Mouse (Mus musculus) kidney, adult 18-20 months (tissue): ENCODE measurements around the gene Rad54l2.

Experiments used
- DNase-seq: peaks from one replicate; pipeline ENCODE4 v3.0.0; 2021

The Rad54l2 gene

GRCm38 (mm10) chr9:106673860-106674259 lies 115.1 kb downstream of the Rad54l2 start:
- no peak for DNase-seq

GRCm38 (mm10) chr9:106664856-106665255 lies 124.1 kb downstream of the Rad54l2 start:
- DNase-seq, result no peak

GRCm38 (mm10) chr9:106664433-106664832 lies 124.6 kb downstream of the Rad54l2 start:
- DNase-seq, result no peak

GRCm38 (mm10) chr9:106663200-106663599 lies 125.8 kb downstream of the Rad54l2 start:
- DNase-seq, result no peak

GRCm38 (mm10) chr9:106659935-106660334 lies 129.1 kb downstream of the Rad54l2 start:
- no peak for DNase-seq

GRCm38 (mm10) chr9:106659441-106659840 lies 129.6 kb downstream of the Rad54l2 start:
- DNase-seq, result no peak

- DNase-seq, result no peak
Observed at GRCm38 (mm10) chr9:106657592-106657991, 131.4 kb downstream of the Rad54l2 start.

GRCm38 (mm10) chr9:106656820-106657219 lies 132.2 kb downstream of the Rad54l2 start:
- no peak for DNase-seq

GRCm38 (mm10) chr9:106655884-106656720 lies 132.9 kb downstream of the Rad54l2 start, which contains the start of gene Grm2:
Gene Grm2, minus strand, starts transcription at chr9:106656082.
- DNase-seq, result peak; percentile 62

- no peak for DNase-seq
Observed at GRCm38 (mm10) chr9:106652720-106653119, 136.3 kb downstream of the Rad54l2 start.

- no peak for DNase-seq
Observed at GRCm38 (mm10) chr9:106647226-106647625, 141.8 kb downstream of the Rad54l2 start.

GRCm38 (mm10) chr9:106645684-106646271 lies 143.2 kb downstream of the Rad54l2 start:
- no peak for DNase-seq

- no peak for DNase-seq
Observed at GRCm38 (mm10) chr9:106643787-106644186, 145.2 kb downstream of the Rad54l2 start.

- DNase-seq, result peak; percentile 73
Observed at GRCm38 (mm10) chr9:106643128-106643527, 145.9 kb downstream of the Rad54l2 start.

- no peak for DNase-seq
Observed at GRCm38 (mm10) chr9:106641346-106641745, 147.6 kb downstream of the Rad54l2 start.

GRCm38 (mm10) chr9:106638154-106638553 lies 150.8 kb downstream of the Rad54l2 start:
- no peak for DNase-seq
